In genomic region chr11:68435601-68436000, GRCm38 (mm10) we compare ENCODE assay signal across 32 mouse cellular contexts. TPM values are rescaled to one million over a fixed set of nuclear protein-coding genes. Genes with fewer than 3 reads are reported as not detected.
A peak's percentile ranks its signal among the peaks of the same experiment; 100 is the strongest.
DNase-seq lines count a peak whose midpoint lies in the region; ATAC-seq lines count a peak whose summit lies in the region.
"Had no signal": no experiment of that assay in that cellular context is flagged by ENCODE, and none has a peak within 500 bp of the region (broad histone marks: within the 10 kb centered on the region; RNA-seq: fewer than 3 reads in every experiment).

No protein-coding gene starts in this region.

- no peak overlapping the region for H3K9ac ChIP-seq in forebrain, embryonic 11.5 days (ENCODE audit: low read length)
- H3K9ac ChIP-seq in forebrain, embryonic 13.5 days: no peak overlapping the region
- H3K9ac ChIP-seq: embryonic facial prominence, embryonic 13.5 days; forebrain, postnatal 0 days; heart, embryonic 13.5 days; hindbrain, embryonic 15.5 days; intestine, embryonic 15.5 days had no signal

- H3K9me3 ChIP-seq in forebrain, embryonic 11.5 days (ENCODE audit: control insufficient read depth, low read length): no peaks in the 10 kb centered on the region
- H3K9me3 ChIP-seq in forebrain, embryonic 13.5 days (replicated peaks): no peaks in the 10 kb centered on the region
- H3K9me3 ChIP-seq: embryonic facial prominence, embryonic 10.5 days; embryonic facial prominence, embryonic 13.5 days; G1E; heart, embryonic 10.5 days; hindbrain, embryonic 15.5 days; intestine, embryonic 15.5 days had no signal

- peak; percentile 50 for DNase-seq in CD4-positive, CD25-positive, alpha-beta regulatory T cell, adult 2 months (ENCODE audit: low read depth, low spot score)
- DNase-seq in thymus, postnatal 25 days: peak; percentile 12
- DNase-seq in thymus, postnatal 14 days: no peak
- peak; percentile 55 for DNase-seq in splenic B cell, adult 2 months (ENCODE audit: low read depth, low spot score)
- no peak for DNase-seq in forebrain, embryonic 11.5 days (ENCODE audit: low spot score)
- DNase-seq: adrenal gland, adult 2 months; adrenal gland, postnatal 14 days; cerebellum, adult 11 months; cerebellum, adult 2 months; cerebellum, postnatal 10 days; cerebellum, postnatal 36 days; embryo, embryonic 11 days; forebrain, postnatal 0 days; gastrocnemius, adult 2 months; gastrocnemius, postnatal 14 days; heart, adult 18-20 months; heart, postnatal 14 days; heart, postnatal 4 days had no signal

- no peaks in the 10 kb centered on the region for H3K27me3 ChIP-seq in splenic B cell, adult 2 months (ENCODE audit: control insufficient read depth, insufficient read depth, low read length, poor library complexity, severe bottlenecking)
- no peaks in the 10 kb centered on the region for H3K27me3 ChIP-seq in forebrain, embryonic 11.5 days (ENCODE audit: control insufficient read depth, insufficient read depth, low read length)
- peaks cover 13% of the 10 kb centered on the region for H3K27me3 ChIP-seq in forebrain, embryonic 13.5 days
- H3K27me3 ChIP-seq: CH12.LX; intestine, embryonic 15.5 days; Patski had no signal

- H3K4me2 ChIP-seq in forebrain, embryonic 11.5 days (ENCODE audit: low read depth, low read length, severe bottlenecking): no peak overlapping the region
- no peak overlapping the region for H3K4me2 ChIP-seq in forebrain, embryonic 13.5 days
- H3K4me2 ChIP-seq: embryonic facial prominence, embryonic 13.5 days; heart, embryonic 13.5 days; hindbrain, embryonic 15.5 days; intestine, embryonic 15.5 days had no signal

- peaks cover 86% of the 10 kb centered on the region for H3K79me2 ChIP-seq in macrophage (ENCODE audit: inconsistent target)

- no peak for ATAC-seq in CD4-positive, CD25-positive, alpha-beta regulatory T cell, adult 4 months
- no peak for ATAC-seq in forebrain, embryonic 11.5 days (replicated peaks; ENCODE audit: low FRiP score)
- ATAC-seq in forebrain, embryonic 13.5 days: no peak
- ATAC-seq: forebrain, embryonic 14.5 days; forebrain, postnatal 0 days; intestine, embryonic 15.5 days; Patski had no signal

- H3K27ac ChIP-seq in macrophage: 0 out of 2 replicates have a peak overlapping the region, but pooled peaks have one; percentile 8
- H3K27ac ChIP-seq in forebrain, embryonic 11.5 days (ENCODE audit: low read depth, low read length): no peak overlapping the region
- H3K27ac ChIP-seq in forebrain, embryonic 13.5 days: no peak overlapping the region
- H3K27ac ChIP-seq: embryonic facial prominence, embryonic 10.5 days; embryonic facial prominence, embryonic 13.5 days; gastrocnemius, adult 2 months; heart, embryonic 10.5 days; heart, embryonic 13.5 days; hindbrain, embryonic 15.5 days; intestine, embryonic 15.5 days had no signal

- H3K4me1 ChIP-seq in forebrain, embryonic 11.5 days (replicated peaks; ENCODE audit: control insufficient read depth, insufficient read depth, low read length): 0 out of 2 replicates have a peak, but pooled peaks cover 7% of the 10 kb centered on the region
- 0 out of 2 replicates have a peak, but pooled peaks cover 6% of the 10 kb centered on the region for H3K4me1 ChIP-seq in forebrain, embryonic 13.5 days
- H3K4me1 ChIP-seq: heart, embryonic 13.5 days had no signal

- 89% methylated on average over 4 of the region's 4 CpGs for WGBS in macrophage (ENCODE audit: missing documents)
- 92% methylated on average over 4 of the region's 4 CpGs for WGBS in forebrain, embryonic 11.5 days
- WGBS in forebrain, embryonic 13.5 days: 95% methylated on average over 4 of the region's 4 CpGs

- no peak overlapping the region for H3K4me3 ChIP-seq in macrophage (ENCODE audit: inconsistent target)
- H3K4me3 ChIP-seq in forebrain, embryonic 11.5 days (ENCODE audit: low read depth, low read length): no peak overlapping the region
- H3K4me3 ChIP-seq in forebrain, embryonic 13.5 days: no peak overlapping the region
- H3K4me3 ChIP-seq: embryonic facial prominence, embryonic 10.5 days; embryonic facial prominence, embryonic 13.5 days; erythroblast, embryonic 14.5 days; gastrocnemius, adult 2 months; heart, embryonic 10.5 days; heart, embryonic 13.5 days; hindbrain, embryonic 15.5 days; intestine, embryonic 15.5 days had no signal

- peaks cover 31% of the 10 kb centered on the region for H3K36me3 ChIP-seq in macrophage (ENCODE audit: inconsistent target)
- H3K36me3 ChIP-seq in splenic B cell, adult 2 months (ENCODE audit: control insufficient read depth, insufficient read depth, low read length, poor library complexity, severe bottlenecking): no peaks in the 10 kb centered on the region; the same call in 1 of the 2 replicates
- no peaks in the 10 kb centered on the region for H3K36me3 ChIP-seq in forebrain, embryonic 11.5 days (ENCODE audit: control insufficient read depth, insufficient read depth, low read length)
- no peaks in the 10 kb centered on the region for H3K36me3 ChIP-seq in forebrain, embryonic 13.5 days (ENCODE audit: poor library complexity, severe bottlenecking)
- H3K36me3 ChIP-seq: embryonic facial prominence, embryonic 10.5 days; embryonic facial prominence, embryonic 13.5 days; G1E; heart, embryonic 10.5 days; heart, embryonic 13.5 days; hindbrain, embryonic 15.5 days; intestine, embryonic 15.5 days had no signal

RNA-seq across cellular contexts. Expression of gene Pik3r5, which starts 3.7 kb away (rescaled TPM):
- 10 to 100 TPM; 17.9 to 26.3 TPM for polyA plus RNA-seq in CD4-positive, CD25-positive, alpha-beta regulatory T cell, adult 4 months (2017; shearing (Covaris generic))
- 1,000 to 10,000 TPM in 12 of 26 experiments, 100 to 1,000 TPM in 14; 297 to 1,526 (median 884) TPM for total RNA-seq in macrophage (2018; cell fraction: chromatin; rRNA removed)
- 100 to 1,000 TPM; 121 to 414 (median 184) TPM for total RNA-seq in macrophage (2018; cell fraction: cytosol; rRNA removed)
- 1,000 to 10,000 TPM in 4 of 26 experiments, 100 to 1,000 TPM in 22; 237 to 1,268 (median 592) TPM for total RNA-seq in macrophage (2018; cell fraction: nucleus; rRNA removed)
- polyA plus RNA-seq in macrophage (2018): 65.4 to 120 TPM (median 103 TPM) in 3 replicates
- polyA plus RNA-seq in forebrain, embryonic 11.5 days (2014; fragmentation: Nextera tagmentation; extraction: Ambion mirVana): 0.81 and 1.2 TPM in 2 replicates
- 0.09 and 0.15 TPM in 2 replicates for polyA plus RNA-seq in forebrain, embryonic 13.5 days (2015; fragmentation: Nextera tagmentation; extraction: Ambion mirVana)

RNA-seq across cellular contexts. Expression of gene Ntn1, which starts 35.0 kb away (rescaled TPM):
- polyA plus RNA-seq in CD4-positive, CD25-positive, alpha-beta regulatory T cell, adult 4 months (2017; shearing (Covaris generic)): under 1 TPM; 0.63 to 0.90 TPM
- 10 to 100 TPM in 8 of 26 experiments, 1 to 10 TPM in 18; 4.9 to 16.7 (median 8.2) TPM for total RNA-seq in macrophage (2018; cell fraction: chromatin; rRNA removed)
- 1 to 10 TPM; 1.6 to 3.6 (median 2.3) TPM for total RNA-seq in macrophage (2018; cell fraction: cytosol; rRNA removed)
- total RNA-seq in macrophage (2018; cell fraction: nucleus; rRNA removed): 10 to 100 TPM in 1 of 26 experiments, 1 to 10 TPM in 25; 4.2 to 10.9 (median 6.1) TPM
- 1.2 to 1.6 TPM (median 1.5 TPM) in 3 replicates for polyA plus RNA-seq in macrophage (2018)
- polyA plus RNA-seq in forebrain, embryonic 11.5 days (2014; fragmentation: Nextera tagmentation; extraction: Ambion mirVana): 4.8 and 6.2 TPM in 2 replicates
- polyA plus RNA-seq in forebrain, embryonic 13.5 days (2015; fragmentation: Nextera tagmentation; extraction: Ambion mirVana): 6.8 and 8.5 TPM in 2 replicates
- polyA plus RNA-seq: erythroblast, embryonic 14.5 days; G1E had no signal

Comparison
In these comparisons a context has a peak if more than half of its experiments do, and no peak if none do; other contexts are left out.
1. DNase-seq: peak in CD4-positive, CD25-positive, alpha-beta regulatory T cell, adult 2 months (single experiment), thymus, postnatal 25 days (single experiment) and splenic B cell, adult 2 months (single experiment); none in thymus, postnatal 14 days (single experiment) and forebrain, embryonic 11.5 days (single experiment).